Mouse (Mus musculus) CD4-positive, CD25-positive, alpha-beta regulatory T cell (primary cell): ENCODE data around the gene Igtp. TPM values are rescaled to one million over a fixed set of nuclear protein-coding genes. Genes with fewer than 3 reads are reported as not detected.

Source experiments
- polyA plus RNA-seq: library from polyadenylated mRNA; unstranded; fragments of 100-300 nt; shearing (Covaris generic); gene quantifications from one replicate; pipeline ENCODE4 v1.2.1, GENCODE M21; 2017

Igtp gene
- 365 TPM for polyA plus RNA-seq

GRCm38 (mm10) chr11:58199229-58200037 lies at the start of gene Igtp, which contains the start of gene Irgm2:
Gene Igtp (plus strand): TSS chr11:58199556.
Gene Irgm2 (plus strand): TSS chr11:58199618.

GRCm38 (mm10) chr11:58168167-58168915 lies 31.0 kb upstream of the Igtp start, which contains the start of gene Gemin5:
Gene Gemin5 (minus strand): TSS chr11:58168539.

GRCm38 (mm10) chr11:58171459-58172091 lies 27.8 kb upstream of the Igtp start, which contains the start of gene Mrpl22:
Gene Mrpl22 (plus strand): TSS chr11:58171661.

Other genes starting within 250 kb of the Igtp start
- gene Larp1, start 190.5 kb upstream of the Igtp start, polyA plus RNA-seq = 111 TPM
- 0.28 TPM for gene Gm12248, start 106.4 kb upstream of the Igtp start, polyA plus RNA-seq
- 100 TPM for gene Cnot8, start 95.4 kb upstream of the Igtp start, polyA plus RNA-seq
- 17.7 TPM for gene Gemin5, start 31.0 kb upstream of the Igtp start, polyA plus RNA-seq
- 67.5 TPM for gene Mrpl22, start 27.9 kb upstream of the Igtp start, polyA plus RNA-seq
- gene Irgm2, start 62 bp downstream of the Igtp start, polyA plus RNA-seq = 45.8 TPM
- not detected for gene 4930438A08Rik, start 75.2 kb downstream of the Igtp start, polyA plus RNA-seq
- 51.1 TPM for gene Zfp692, start 107.5 kb downstream of the Igtp start, polyA plus RNA-seq
- 44.2 TPM for gene Zfp672, start 130.8 kb downstream of the Igtp start, polyA plus RNA-seq
- gene Sh3bp5l, start 131.2 kb downstream of the Igtp start, polyA plus RNA-seq = 21.6 TPM
- gene Lypd8, start 179.5 kb downstream of the Igtp start, polyA plus RNA-seq = not detected
- gene 1810065E05Rik, start 221.6 kb downstream of the Igtp start, polyA plus RNA-seq = not detected
- gene Gm12253, start 233.0 kb downstream of the Igtp start, polyA plus RNA-seq = 0.13 TPM